Mouse (Mus musculus): Measurements from ENCODE around the gene Mybpc3.

The Mybpc3 gene

DNA sequence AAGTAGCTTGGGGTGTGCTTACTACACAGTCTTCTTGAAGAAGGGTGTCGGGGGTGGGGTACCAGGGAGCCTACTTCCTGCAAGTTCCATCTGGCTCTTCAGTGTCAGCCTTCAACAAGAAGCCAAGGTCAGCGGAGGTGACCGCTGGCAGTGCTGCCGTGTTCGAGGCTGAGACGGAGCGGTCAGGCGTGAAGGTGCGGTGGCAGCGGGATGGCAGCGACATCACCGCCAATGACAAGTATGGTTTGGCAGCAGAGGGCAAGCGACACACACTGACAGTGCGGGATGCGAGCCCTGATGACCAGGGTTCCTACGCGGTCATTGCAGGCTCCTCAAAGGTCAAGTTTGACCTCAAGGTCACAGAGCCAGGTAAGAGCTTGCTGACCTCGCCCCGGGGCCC is 1.1 kb downstream of the Mybpc3 start:
- peak; percentile 37; the same call in 1 of the 2 replicates for ATAC-seq (ENCODE audit: insufficient number of reproducible peaks, low FRiP score, low TSS enrichment)

DNA sequence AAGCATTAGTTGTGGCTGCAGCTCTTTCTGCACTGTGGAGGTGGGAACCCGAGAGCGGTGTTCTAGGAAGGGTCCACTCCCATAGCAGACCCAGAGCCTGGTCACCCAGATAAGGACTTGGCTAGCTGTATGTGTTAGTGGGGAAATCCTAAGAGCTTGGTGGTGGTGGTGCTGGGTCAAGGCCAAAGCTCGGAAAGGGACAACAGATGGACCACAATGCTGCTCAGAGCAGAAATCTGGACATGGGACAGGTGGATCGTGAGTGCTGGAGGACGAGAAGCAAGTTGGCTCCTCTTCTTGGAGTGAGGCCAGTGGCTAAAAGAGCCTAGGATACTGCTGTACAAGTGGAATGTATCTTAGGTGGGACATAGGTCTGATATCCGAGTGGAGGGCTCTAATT is 1.6 kb downstream of the Mybpc3 start:
- ATAC-seq (ENCODE audit: insufficient number of reproducible peaks, low FRiP score, low TSS enrichment) = peak; percentile 54

DNA sequence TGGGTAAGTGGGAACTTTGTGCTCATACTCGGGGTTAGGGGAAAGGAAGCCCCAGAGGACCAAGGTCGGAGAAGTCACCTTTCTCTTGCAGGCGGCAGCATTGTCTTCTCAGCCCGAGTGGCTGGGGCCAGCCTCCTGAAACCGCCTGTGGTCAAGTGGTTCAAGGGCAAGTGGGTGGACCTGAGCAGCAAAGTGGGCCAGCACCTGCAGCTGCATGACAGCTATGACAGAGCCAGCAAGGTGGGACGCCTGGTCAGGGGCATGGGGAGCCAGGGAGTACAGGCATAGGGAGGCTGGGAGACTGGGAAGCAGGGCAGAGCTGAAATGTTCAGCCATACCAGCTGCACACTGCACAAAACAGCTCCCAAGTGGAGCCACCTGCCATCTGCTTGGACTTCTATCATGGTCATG is 2.3 kb downstream of the Mybpc3 start:
- ATAC-seq (ENCODE audit: insufficient number of reproducible peaks, low FRiP score, low TSS enrichment) = no peak

- ATAC-seq (ENCODE audit: insufficient number of reproducible peaks, low FRiP score, low TSS enrichment) = no peak
Measured at GRCm38 (mm10) chr2:91121011-91121410, 3.1 kb downstream of the Mybpc3 start.

- no peak for ATAC-seq (ENCODE audit: insufficient number of reproducible peaks, low FRiP score, low TSS enrichment)
Measured at GRCm38 (mm10) chr2:91121497-91121896, 3.6 kb downstream of the Mybpc3 start.

DNA sequence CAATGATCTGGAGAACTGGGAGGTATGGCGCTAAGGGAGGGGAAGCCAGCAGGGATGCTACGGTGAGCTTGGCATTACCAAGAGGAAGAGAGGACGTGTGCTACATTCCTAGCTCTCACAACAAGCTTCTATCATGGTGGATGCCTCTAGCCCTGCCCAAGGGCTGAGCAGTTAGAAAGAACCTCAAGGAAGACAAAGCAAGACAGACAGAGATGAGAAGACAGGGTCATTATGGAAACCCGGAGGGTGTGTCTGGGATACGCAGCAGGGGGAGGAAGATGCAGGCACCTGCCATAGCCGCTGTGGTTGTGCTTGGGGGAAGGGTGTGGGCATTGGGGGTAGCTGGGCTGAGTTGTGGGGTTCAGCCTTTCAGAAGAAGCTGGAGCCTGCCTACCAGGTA is 5.6 kb downstream of the Mybpc3 start:
- no peak for ATAC-seq (ENCODE audit: insufficient number of reproducible peaks, low FRiP score, low TSS enrichment)

DNA sequence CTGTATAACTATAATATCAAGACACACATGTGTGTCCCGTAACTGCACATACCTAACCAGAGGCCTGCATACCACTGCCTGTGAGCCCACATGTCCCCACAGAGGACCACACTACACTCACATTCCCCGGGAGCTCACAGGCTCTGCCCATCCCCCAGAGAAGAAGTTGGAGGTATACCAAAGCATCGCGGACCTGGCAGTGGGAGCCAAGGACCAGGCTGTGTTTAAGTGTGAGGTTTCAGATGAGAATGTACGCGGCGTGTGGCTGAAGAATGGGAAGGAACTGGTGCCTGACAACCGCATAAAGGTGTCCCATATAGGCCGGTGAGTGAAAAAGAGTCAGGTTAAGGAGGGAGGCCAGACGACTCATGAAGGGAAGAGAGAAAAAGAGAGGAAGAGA is 7.2 kb downstream of the Mybpc3 start:
- no peak for ATAC-seq (ENCODE audit: insufficient number of reproducible peaks, low FRiP score, low TSS enrichment)

DNA sequence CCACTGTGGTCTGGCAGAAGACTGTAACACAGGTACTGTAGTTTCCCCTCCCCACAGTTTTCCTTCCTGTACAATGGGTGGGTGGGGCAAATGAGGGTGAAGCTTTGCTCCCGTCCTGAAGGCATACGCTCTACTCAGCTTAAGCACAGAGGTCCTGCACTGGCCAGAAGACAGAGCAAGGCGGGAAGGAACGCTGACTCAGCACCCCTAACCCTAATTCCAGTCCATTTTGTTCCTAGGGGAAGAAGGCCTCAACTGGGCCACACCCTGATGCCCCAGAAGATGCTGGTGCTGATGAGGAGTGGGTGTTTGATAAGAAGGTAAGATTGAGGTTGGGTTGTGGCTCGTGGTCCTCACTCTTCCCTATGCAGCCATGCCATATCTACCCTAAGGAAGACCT is 10.8 kb downstream of the Mybpc3 start:
- ATAC-seq (ENCODE audit: insufficient number of reproducible peaks, low FRiP score, low TSS enrichment) = no peak

DNA sequence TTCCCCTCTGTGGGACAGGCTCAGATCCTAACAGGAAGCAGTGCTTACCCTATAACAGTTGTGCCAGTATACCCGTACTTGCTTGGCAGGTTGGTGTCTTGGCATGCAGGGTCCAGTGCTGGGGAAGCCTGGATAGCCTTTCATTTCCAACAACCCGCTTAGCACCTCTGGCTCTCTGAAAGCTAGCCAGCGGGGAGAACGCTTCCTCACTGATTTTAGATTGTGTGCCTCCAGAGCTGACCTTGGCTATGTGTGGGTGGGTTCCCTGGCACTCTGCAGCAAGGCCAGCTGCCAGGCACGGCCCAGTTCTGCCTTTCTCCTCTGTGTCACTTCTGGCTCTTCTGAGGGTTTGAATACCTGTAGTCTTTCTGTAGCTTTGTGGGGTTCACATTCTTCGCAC is 12.2 kb downstream of the Mybpc3 start:
- ATAC-seq (ENCODE audit: insufficient number of reproducible peaks, low FRiP score, low TSS enrichment) = no peak

DNA sequence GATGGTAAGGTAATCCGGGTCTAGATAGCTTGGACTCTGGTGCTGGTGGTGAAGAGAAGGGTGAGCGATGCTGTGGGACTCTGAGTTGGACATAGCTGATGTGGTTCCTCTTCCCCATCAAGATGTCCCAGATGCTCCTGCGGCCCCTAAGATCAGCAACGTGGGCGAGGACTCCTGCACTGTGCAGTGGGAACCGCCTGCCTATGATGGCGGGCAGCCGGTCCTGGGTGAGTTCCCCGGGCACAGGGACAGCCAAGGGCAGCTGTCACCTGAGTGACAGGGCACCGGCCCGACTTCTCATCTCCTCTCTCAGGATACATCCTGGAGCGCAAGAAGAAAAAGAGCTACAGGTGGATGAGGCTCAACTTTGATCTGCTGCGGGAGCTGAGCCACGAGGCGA is 13.3 kb downstream of the Mybpc3 start:
- ATAC-seq (ENCODE audit: insufficient number of reproducible peaks, low FRiP score, low TSS enrichment) = no peak

DNA sequence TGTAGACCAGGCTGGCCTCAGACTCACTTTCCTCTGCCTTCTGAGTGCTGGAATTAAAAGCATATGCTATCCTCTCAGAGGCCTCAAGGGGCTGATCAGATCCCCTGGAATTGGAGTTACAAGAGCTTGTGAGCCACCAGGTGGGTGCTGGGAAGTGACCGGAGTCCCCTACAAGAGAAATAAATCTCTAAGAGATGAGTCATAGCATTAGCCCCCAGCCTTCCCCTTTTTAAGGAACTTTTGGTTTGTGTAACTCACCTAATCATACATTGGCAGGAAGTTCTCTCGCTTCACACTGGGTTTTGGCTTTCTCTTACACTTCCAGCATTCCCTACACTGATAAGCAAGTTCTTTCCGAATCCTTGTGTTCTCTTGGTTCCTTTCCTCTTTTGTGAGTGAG is 14.1 kb downstream of the Mybpc3 start:
- no peak for ATAC-seq (ENCODE audit: insufficient number of reproducible peaks, low FRiP score, low TSS enrichment)

DNA sequence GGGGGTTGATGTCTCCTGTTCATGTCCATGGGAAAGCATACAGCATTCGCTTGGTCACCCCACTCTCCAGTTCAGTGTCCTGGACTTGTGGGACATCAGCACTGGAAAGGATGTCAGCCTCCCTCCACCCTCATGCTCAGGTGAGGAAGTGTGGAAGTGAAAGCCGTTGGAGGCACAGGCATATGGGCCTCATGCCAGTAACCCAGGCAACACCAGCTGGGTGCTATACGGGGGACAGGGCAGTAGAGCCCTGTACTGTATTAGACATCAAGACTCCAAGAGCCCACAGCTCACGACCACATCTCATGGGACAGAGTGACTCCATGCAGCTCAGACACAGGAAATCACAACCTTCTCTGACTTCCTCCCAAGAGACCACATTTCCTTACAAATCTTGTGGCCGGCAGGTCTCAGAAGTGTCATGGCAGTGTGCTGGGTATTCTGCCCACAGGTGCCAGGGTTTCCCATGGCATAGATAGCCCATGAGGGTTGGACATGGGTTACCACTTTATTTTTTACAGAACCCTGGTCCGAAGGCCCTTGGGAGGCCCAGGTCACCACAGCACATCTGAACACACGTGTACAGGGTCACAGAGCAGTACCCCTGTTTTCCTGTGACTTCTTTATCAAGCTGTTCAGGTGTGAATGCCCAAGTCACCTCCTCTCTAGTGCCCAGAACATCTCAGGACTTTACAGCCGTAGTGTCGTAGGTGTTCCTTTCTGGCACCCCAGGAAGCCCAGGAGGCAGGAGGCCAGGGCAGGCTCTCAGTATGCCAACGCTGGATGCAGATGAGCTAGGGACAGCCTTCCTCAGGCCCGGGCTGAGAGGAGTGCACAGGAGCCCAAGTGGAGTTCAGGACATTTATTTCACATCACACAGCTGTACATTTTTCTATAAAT is 18.8 kb downstream of the Mybpc3 start:
- peak; percentile 51; the same call in 1 of the 2 replicates for ATAC-seq (ENCODE audit: insufficient number of reproducible peaks, low FRiP score, low TSS enrichment)

- ATAC-seq (ENCODE audit: insufficient number of reproducible peaks, low FRiP score, low TSS enrichment) = no peak
Measured at GRCm38 (mm10) chr2:91137481-91137880, 19.5 kb downstream of the Mybpc3 start.

- ATAC-seq (ENCODE audit: insufficient number of reproducible peaks, low FRiP score, low TSS enrichment) = no peak
Measured at GRCm38 (mm10) chr2:91139311-91139710, 21.4 kb downstream of the Mybpc3 start.

GRCm38 (mm10) chr2:91139764-91140163 is 21.8 kb downstream of the Mybpc3 start:
- no peak for ATAC-seq (ENCODE audit: insufficient number of reproducible peaks, low FRiP score, low TSS enrichment)

DNA sequence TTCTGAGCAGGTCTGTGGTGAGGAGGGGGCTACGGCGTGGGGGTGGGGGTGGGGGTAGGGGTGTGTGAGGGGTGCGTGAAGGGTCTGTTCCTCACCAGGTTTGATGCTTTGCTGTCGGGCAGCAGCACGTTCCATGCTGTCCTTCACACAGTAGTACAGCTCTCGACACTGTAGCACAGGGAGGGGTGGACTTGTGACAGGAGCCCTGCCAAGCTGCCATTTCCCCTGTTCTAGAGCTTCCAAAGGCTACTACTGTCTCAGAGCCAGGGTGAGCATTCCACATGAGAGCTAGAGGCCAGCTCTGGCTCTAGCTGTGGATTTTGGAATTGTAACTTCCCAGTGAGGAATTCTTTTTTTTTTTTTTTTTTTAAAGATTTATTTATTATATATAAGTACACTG is 25.0 kb downstream of the Mybpc3 start:
- ATAC-seq (ENCODE audit: insufficient number of reproducible peaks, low FRiP score, low TSS enrichment) = no peak

DNA sequence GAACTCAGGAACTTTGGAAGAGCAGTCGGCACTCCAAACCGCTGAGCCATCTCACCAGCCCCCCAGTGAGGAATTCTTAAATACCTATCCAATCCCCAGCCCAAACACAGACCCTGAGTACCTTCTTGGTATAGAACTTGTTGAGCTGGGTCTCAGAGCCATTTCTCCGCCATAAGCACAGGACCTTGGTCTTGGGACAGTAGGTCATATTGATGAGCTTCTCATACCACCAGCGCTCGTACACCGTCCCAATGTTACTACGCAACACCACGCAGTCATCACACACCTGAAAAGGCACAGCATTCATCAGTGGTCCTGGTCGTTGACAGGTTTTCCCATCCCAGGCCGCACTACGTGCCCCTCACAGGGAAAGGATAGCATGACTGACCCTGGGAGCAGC is 25.5 kb downstream of the Mybpc3 start:
- no peak for ATAC-seq (ENCODE audit: insufficient number of reproducible peaks, low FRiP score, low TSS enrichment)

DNA sequence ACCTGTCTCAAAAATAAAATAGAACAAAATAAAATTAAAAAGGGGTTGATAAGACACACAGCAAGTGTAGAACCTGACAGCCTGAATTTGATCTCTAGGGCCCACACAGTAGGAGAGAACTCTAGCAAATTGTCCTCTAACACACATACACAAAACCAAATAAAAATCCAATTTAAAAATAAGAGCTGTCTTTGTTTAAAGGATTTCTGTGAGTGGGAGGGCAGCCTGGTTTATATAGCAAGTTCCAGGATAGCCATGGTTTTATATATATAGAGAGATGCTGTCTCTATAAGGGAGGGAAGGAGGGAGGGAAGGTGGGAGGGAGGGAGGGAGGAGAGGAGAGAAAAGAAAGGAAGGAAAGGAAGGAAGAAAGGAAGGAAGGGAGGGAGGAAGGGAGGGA is 30.2 kb downstream of the Mybpc3 start:
- no peak for ATAC-seq (ENCODE audit: insufficient number of reproducible peaks, low FRiP score, low TSS enrichment)

DNA sequence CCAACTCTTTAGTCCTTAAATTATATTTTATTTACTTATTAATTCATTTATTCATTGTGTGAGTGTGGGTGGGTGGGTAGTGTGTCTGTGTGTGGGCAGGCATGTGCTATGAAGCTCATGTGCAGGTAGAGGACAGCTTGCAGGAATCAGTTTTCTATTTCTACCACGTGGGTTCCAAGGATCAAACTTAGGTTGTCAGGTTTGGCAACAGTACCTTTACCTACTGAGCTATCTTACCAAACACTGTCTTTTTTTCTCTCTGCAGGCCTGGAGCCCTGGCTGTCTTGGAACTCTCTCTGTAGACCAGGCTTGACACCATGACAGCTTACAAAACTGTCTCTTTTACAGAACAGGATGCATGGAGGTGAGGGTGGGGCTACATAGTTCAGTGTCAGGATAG is 33.4 kb downstream of the Mybpc3 start:
- no peak for ATAC-seq (ENCODE audit: insufficient number of reproducible peaks, low FRiP score, low TSS enrichment)

DNA sequence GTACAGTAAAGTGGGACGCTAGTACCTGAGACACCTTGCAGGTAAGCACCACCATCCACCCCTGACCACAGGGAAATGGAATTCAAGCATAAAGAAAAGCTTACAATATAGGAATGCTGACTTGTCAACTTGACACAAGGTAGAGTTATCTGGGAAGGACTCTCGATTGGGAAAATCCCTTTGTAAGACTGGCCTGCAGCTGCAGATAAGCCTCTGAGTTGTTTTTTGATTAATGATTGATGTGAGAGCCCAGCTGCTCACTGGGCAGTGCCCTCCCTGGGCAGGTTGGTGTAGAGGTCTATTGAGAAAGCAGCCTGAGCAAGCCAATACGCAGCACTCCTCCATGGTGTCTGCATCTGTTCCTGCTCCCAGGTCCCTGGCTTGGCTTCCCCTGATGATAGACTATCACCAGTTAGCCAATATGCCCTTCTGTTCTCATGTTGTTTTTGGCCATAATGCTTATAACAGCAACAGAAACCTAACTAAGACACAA is 35.0 kb downstream of the Mybpc3 start:
- no peak for ATAC-seq (ENCODE audit: insufficient number of reproducible peaks, low FRiP score, low TSS enrichment)

GRCm38 (mm10) chr2:91154091-91154490 is 36.1 kb downstream of the Mybpc3 start:
- ATAC-seq (ENCODE audit: insufficient number of reproducible peaks, low FRiP score, low TSS enrichment) = no peak
